Mouse (Mus musculus) activated CD4-positive, CD25-positive, alpha-beta regulatory T cell, adult 9 weeks (primary cell): ENCODE data around the gene Zfp977. TPM values are rescaled to one million over a fixed set of nuclear protein-coding genes. Genes with fewer than 3 reads are reported as not detected.

Experiments
- polyA plus RNA-seq: library from polyadenylated mRNA; unstranded; fragments of 100-300 nt; shearing (Covaris generic); gene quantifications from one replicate; pipeline ENCODE4 v1.2.1, GENCODE M21; 2017

Gene Zfp977
- not detected for polyA plus RNA-seq

GRCm38 (mm10) chr7:42592413-42592812 lies at the start of gene Zfp977:
Gene Zfp977, minus strand, starts transcription at chr7:42592547.

GRCm38 (mm10) chr7:42578488-42578887 lies 13.9 kb downstream of the Zfp977 start, which contains the start of gene Gm21028:
Gene Gm21028, minus strand, starts transcription at chr7:42578588.

Other genes with a start within 250 kb of the Zfp977 start
- gene 4933421I07Rik, start 144.4 kb downstream of the Zfp977 start, polyA plus RNA-seq = not detected
- gene Zfp141, start 86.8 kb downstream of the Zfp977 start, polyA plus RNA-seq = 32.4 TPM
- gene Gm21028, start 14.0 kb downstream of the Zfp977 start, polyA plus RNA-seq = not detected
- 2.2 TPM for gene Zfp976, start 50.0 kb upstream of the Zfp977 start, polyA plus RNA-seq
- 4.4 TPM for gene Zfp975, start 100.2 kb upstream of the Zfp977 start, polyA plus RNA-seq
- not detected for gene Gm17067, start 134.5 kb upstream of the Zfp977 start, polyA plus RNA-seq
- gene Vmn2r62, start 201.0 kb upstream of the Zfp977 start, polyA plus RNA-seq = not detected